Mouse (Mus musculus): ENCODE results near the gene Kif6. TPM values are rescaled to one million over a fixed set of nuclear protein-coding genes. Genes with fewer than 3 reads are reported as not detected.

Gene Kif6
- polyA plus RNA-seq, 1 experiment from 2014 or later: 2.4 TPM

GRCm38 (mm10) chr17:49799168-49799567 lies 184.2 kb downstream of the Kif6 start:
- ATAC-seq: no peak
- 87% methylated on average over 5 of the region's 5 CpGs for WGBS

DNA sequence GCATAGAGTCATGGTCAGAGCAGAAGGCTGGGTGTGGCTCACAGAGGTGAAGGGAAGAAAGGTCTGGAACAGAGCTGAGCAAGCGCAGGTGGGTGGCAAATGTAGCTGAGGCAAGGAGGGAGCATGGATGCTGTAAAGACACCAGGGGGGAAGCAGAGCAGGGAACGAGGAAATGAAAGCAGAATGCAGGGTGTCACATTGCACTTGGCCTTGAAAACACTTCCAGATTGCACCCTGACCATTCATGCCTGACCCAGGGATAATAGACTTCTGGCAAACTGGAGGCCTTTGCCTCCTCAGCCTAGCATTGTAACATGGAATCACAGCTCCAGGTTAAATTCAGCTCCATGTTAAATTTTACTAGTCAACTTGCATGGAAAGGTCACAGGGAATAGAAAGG lies 185.2 kb downstream of the Kif6 start:
- H3K36me3 ChIP-seq: no peaks in the 10 kb centered on the region
- no peak for ATAC-seq
- WGBS: 51% methylated on average over 2 of the region's 2 CpGs

More at GRCm38 (mm10) chr17:49799168-49799567, 184.2 kb downstream of the Kif6 start:
- no peak overlapping the region for H3K9ac ChIP-seq (replicated peaks)
- H3K27ac ChIP-seq: no peak overlapping the region
- H3K4me3 ChIP-seq (replicated peaks): no peak overlapping the region
- no peak overlapping the region for H3K4me2 ChIP-seq (replicated peaks)
- H3K4me1 ChIP-seq (replicated peaks): no peaks in the 10 kb centered on the region
- H3K9me3 ChIP-seq: no peaks in the 10 kb centered on the region
- H3K36me3 ChIP-seq: no peaks in the 10 kb centered on the region
- H3K27me3 ChIP-seq: no peaks in the 10 kb centered on the region

DNA sequence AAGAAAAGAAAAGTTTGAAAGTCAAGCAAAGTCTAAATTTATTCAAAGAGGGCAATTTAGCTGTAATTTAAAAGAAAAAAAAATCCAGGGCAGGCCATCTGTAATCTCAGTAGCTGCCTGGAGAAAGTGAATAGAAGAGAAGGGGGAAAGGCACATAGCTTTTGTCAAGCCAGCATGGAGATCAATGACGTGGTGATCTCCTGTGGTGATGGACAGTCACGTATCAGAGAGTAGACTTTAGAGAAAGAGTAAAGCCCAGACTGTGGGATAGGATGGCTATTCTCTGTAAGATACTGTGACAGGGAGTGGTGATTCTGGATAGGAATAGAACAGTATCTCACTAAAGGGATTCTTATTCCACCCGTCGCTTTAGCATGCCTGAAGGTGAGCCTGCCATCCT lies 192.5 kb downstream of the Kif6 start:
- H3K27ac ChIP-seq: no peak overlapping the region
- no peak overlapping the region for H3K9ac ChIP-seq (replicated peaks)
- no peak overlapping the region for H3K4me2 ChIP-seq (replicated peaks)
- no peak overlapping the region for H3K4me3 ChIP-seq (replicated peaks)
- H3K4me1 ChIP-seq (replicated peaks): 0 out of 2 replicates have a peak, but pooled peaks cover 4% of the 10 kb centered on the region
- 64% methylated on average over 4 of the region's 4 CpGs for WGBS
- no peaks in the 10 kb centered on the region for H3K27me3 ChIP-seq
- H3K36me3 ChIP-seq: no peaks in the 10 kb centered on the region
- no peaks in the 10 kb centered on the region for H3K9me3 ChIP-seq
- ATAC-seq: no peak

More for the DNA sequence above, 185.2 kb downstream of the Kif6 start:
- no peak overlapping the region for H3K4me2 ChIP-seq (replicated peaks)
- H3K4me1 ChIP-seq (replicated peaks): no peaks in the 10 kb centered on the region
- H3K9ac ChIP-seq (replicated peaks): no peak overlapping the region
- no peak overlapping the region for H3K27ac ChIP-seq
- H3K4me3 ChIP-seq (replicated peaks): no peak overlapping the region
- H3K27me3 ChIP-seq: no peaks in the 10 kb centered on the region
- no peaks in the 10 kb centered on the region for H3K9me3 ChIP-seq

GRCm38 (mm10) chr17:49808712-49809343 lies 193.9 kb downstream of the Kif6 start:
- no peak overlapping the region for H3K27ac ChIP-seq
- no peaks in the 10 kb centered on the region for H3K9me3 ChIP-seq
- 70% methylated on average over 6 of the region's 6 CpGs for WGBS
- H3K4me2 ChIP-seq (replicated peaks): no peak overlapping the region
- H3K36me3 ChIP-seq: no peaks in the 10 kb centered on the region
- H3K9ac ChIP-seq (replicated peaks): no peak overlapping the region
- 0 out of 2 replicates have a peak, but pooled peaks cover 4% of the 10 kb centered on the region for H3K4me1 ChIP-seq (replicated peaks)
- no peak for ATAC-seq
- H3K27me3 ChIP-seq: no peaks in the 10 kb centered on the region
- no peak overlapping the region for H3K4me3 ChIP-seq (replicated peaks)

GRCm38 (mm10) chr17:49813893-49814640 lies 199.1 kb downstream of the Kif6 start:
- Histone ChIP-seq H3K4me2 (replicated peaks) (no peak overlapping the region), H3K9ac (replicated peaks) (no peak overlapping the region), H3K36me3 (no peaks in the 10 kb centered on the region), H3K4me3 (replicated peaks) (no peak overlapping the region), H3K27ac (no peak overlapping the region), H3K4me1 (replicated peaks) (peaks cover 19% of the 10 kb centered on the region), H3K9me3 (no peaks in the 10 kb centered on the region), H3K27me3 (no peaks in the 10 kb centered on the region)
- no peak for ATAC-seq
- 92% methylated on average over 5 of the region's 5 CpGs for WGBS

DNA sequence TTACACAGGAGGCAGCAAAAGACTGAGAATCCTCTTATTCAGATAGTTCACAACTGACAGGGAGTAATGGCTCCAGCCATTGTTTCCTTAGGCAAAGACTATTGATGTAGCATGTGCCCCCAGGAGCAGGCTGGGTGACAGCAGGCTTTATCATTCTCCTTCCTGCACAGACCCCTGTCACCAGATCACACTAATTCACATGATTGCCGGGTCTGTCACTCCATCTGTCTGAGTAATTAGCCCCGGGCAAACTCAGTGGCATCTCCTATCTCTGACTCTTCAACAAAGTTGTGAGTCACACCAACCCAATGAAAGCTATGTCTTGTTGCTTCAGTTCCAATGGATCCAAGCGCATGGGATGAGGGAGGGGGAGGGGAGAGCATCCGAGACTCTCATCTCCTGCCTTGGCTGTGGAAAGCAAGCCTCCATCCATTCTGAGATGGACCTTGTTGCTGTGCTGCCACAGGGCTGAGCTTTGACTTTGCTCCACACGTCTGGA lies 201.2 kb downstream of the Kif6 start:
- peak; percentile 72 for ATAC-seq
- Histone ChIP-seq H3K9ac (replicated peaks) (no peak overlapping the region), H3K36me3 (no peaks in the 10 kb centered on the region), H3K27me3 (no peaks in the 10 kb centered on the region), H3K4me3 (replicated peaks) (no peak overlapping the region), H3K27ac (peak overlapping the region; percentile 58), H3K4me2 (replicated peaks) (no peak overlapping the region), H3K9me3 (no peaks in the 10 kb centered on the region), H3K4me1 (replicated peaks) (peaks cover 19% of the 10 kb centered on the region)
- 29% methylated on average over 5 of the region's 5 CpGs for WGBS

DNA sequence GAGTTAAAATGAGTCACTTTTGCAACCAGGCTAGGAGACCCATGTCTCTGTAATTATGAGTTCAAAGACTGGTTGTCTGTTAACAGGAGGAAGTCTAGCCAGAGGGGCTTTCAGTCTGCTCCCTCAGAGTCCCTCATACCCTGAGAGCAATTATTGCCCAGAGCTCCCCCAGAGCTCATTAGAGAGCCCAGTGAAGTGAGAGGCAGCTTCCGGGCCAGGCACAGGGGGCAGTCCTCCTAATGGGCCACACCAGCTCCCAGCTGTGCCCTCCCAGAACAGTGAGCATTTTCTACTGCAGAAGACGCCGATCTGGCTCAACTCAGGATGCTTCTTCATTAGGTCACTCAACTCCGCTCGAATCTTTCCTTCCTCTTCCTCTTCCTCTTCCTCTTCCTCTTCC lies 201.8 kb downstream of the Kif6 start:
- Histone ChIP-seq H3K9me3 (no peaks in the 10 kb centered on the region), H3K27ac (no peak overlapping the region)
- 52% methylated on average over 5 of the region's 5 CpGs for WGBS

DNA sequence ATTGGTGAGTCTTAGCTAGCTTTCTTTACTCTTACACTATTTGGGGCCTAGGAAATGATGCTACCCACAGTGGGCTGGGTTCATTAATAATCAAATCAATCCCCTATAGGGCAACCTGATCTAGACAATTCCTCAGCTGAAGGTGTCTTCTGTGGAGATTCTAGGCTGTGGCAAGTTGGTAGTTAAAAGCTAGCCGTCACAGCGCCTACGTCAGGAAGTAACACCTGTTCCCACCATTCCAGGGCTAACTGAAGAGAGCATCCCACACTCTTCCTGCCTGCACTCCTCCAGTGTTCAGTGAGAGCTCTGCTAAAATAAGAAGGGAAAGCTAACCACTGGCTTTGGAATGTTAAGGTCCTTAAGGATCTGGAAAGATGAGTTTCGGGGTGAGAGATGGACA lies 205.3 kb downstream of the Kif6 start:
- Histone ChIP-seq H3K9ac (replicated peaks) (no peak overlapping the region), H3K9me3 (no peaks in the 10 kb centered on the region), H3K4me1 (replicated peaks) (peaks cover 18% of the 10 kb centered on the region), H3K36me3 (no peaks in the 10 kb centered on the region), H3K27me3 (no peaks in the 10 kb centered on the region), H3K4me2 (replicated peaks) (no peak overlapping the region), H3K4me3 (replicated peaks) (no peak overlapping the region), H3K27ac (no peak overlapping the region)
- 90% methylated on average over 4 of the region's 4 CpGs for WGBS
- ATAC-seq: no peak

More for the DNA sequence above, 201.8 kb downstream of the Kif6 start:
- Histone ChIP-seq H3K4me3 (replicated peaks) (no peak overlapping the region), H3K9ac (replicated peaks) (no peak overlapping the region), H3K36me3 (no peaks in the 10 kb centered on the region), H3K4me2 (replicated peaks) (no peak overlapping the region; the same call in 1 of the 2 replicates), H3K27me3 (no peaks in the 10 kb centered on the region), H3K4me1 (replicated peaks) (peaks cover 19% of the 10 kb centered on the region)
- ATAC-seq: peak; percentile 84

DNA sequence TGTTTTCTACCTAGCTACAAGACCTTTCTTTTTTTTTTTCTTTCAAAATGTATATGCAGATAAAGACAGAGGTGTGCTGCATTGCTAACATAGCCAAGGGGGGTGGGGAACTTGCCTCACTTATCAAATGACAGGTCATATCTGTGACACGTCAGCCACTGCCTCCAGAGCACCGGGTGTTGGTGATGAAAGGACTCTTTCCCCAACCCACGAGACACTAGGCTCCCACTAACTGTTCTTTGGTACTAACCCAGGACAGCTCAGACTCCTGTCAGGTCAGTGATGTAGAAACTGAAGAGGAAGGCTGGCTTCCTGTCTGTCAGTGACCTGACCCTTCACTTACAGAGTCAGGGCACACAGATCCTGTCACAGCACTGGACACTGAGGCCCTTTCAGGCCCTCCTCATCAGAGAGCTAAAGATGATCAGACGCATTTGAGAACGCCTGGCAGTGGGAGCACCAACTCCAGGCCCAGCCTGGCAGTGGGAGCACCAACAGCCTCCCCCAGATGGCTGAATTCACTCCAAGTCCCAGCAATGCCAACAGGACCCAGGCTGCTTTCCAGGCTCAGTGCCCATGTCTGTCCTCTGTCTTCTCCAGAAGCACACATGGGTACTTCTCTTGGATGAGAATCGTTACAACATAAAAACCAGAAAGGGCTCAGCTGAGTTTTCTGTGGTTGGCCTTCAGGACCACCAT lies 209.4 kb downstream of the Kif6 start:
- Histone ChIP-seq H3K4me2 (replicated peaks) (no peak overlapping the region), H3K9me3 (no peaks in the 10 kb centered on the region), H3K27me3 (no peaks in the 10 kb centered on the region), H3K27ac (no peak overlapping the region), H3K36me3 (no peaks in the 10 kb centered on the region), H3K4me3 (replicated peaks) (no peak overlapping the region), H3K4me1 (replicated peaks) (no peaks in the 10 kb centered on the region), H3K9ac (replicated peaks) (no peak overlapping the region)
- 82% methylated on average over 6 of the region's 6 CpGs for WGBS
- ATAC-seq: no peak

DNA sequence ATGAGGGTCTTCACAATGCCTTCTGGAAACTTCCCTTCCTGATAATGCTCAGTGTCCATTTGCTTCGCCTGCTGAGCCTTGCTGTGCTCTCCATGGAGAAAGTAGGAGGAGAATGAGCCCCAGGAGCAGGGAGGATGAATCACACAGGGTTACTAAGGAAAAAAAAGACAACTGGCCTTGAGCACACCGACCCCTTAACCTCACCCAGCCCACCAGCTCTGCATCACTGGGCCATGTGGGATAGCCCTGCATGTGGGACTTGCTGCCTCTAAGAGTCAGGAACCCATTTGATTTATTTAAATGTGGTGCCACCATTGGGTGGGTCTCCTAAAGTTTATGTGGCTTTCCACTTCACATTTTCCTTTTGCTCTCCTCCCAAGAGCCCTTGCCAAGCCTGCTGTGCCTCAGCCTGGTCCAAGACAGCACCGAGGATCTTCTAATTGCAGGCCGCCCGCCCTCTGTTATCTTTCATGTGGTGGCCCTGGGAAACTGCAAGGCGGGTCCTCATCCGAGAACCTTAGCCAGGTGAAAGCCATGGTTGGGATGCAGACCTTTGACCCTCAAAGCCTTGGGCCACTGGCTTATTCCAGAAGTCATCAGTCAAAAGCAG lies 210.0 kb downstream of the Kif6 start:
- no peak overlapping the region for H3K9ac ChIP-seq (replicated peaks)
- no peak for ATAC-seq
- no peaks in the 10 kb centered on the region for H3K36me3 ChIP-seq
- no peak overlapping the region for H3K4me2 ChIP-seq (replicated peaks)
- no peaks in the 10 kb centered on the region for H3K9me3 ChIP-seq
- H3K4me1 ChIP-seq (replicated peaks): no peaks in the 10 kb centered on the region
- H3K4me3 ChIP-seq (replicated peaks): no peak overlapping the region
- H3K27ac ChIP-seq: no peak overlapping the region
- WGBS: 93% methylated on average over 7 of the region's 7 CpGs
- no peaks in the 10 kb centered on the region for H3K27me3 ChIP-seq

- Histone ChIP-seq H3K36me3 (no peaks in the 10 kb centered on the region), H3K9ac (replicated peaks) (no peak overlapping the region), H3K27ac (no peak overlapping the region), H3K4me2 (replicated peaks) (no peak overlapping the region), H3K4me1 (replicated peaks) (no peaks in the 10 kb centered on the region), H3K4me3 (replicated peaks) (no peak overlapping the region), H3K27me3 (no peaks in the 10 kb centered on the region), H3K9me3 (no peaks in the 10 kb centered on the region)
- no peak for ATAC-seq
- WGBS: 77% methylated on average over 5 of the region's 5 CpGs
Measured at GRCm38 (mm10) chr17:49825831-49826230, 210.9 kb downstream of the Kif6 start.

GRCm38 (mm10) chr17:49831745-49832144 lies 216.8 kb downstream of the Kif6 start:
- H3K4me2 ChIP-seq (replicated peaks): no peak overlapping the region
- H3K36me3 ChIP-seq: no peaks in the 10 kb centered on the region
- no peak overlapping the region for H3K4me3 ChIP-seq (replicated peaks)
- H3K4me1 ChIP-seq (replicated peaks): no peaks in the 10 kb centered on the region
- no peak overlapping the region for H3K27ac ChIP-seq
- no peak for ATAC-seq
- no peak overlapping the region for H3K9ac ChIP-seq (replicated peaks)
- H3K9me3 ChIP-seq: no peaks in the 10 kb centered on the region
- H3K27me3 ChIP-seq: no peaks in the 10 kb centered on the region
- 74% methylated on average over 3 of the region's 3 CpGs for WGBS

Data from midbrain, embryonic 13.5 days (tissue).